Mouse (Mus musculus): ENCODE results near the gene Olfr94. TPM values are rescaled to one million over a fixed set of nuclear protein-coding genes. Genes with fewer than 3 reads are reported as not detected.

The Olfr94 gene
- polyA plus RNA-seq (2014; fragmentation: Illumina TruSeq; extraction: RNeasy Lipid Tissue Mini Kit (QIAGEN cat#74804); ENCODE audit: low read depth, low replicate concordance) = not detected

DNA sequence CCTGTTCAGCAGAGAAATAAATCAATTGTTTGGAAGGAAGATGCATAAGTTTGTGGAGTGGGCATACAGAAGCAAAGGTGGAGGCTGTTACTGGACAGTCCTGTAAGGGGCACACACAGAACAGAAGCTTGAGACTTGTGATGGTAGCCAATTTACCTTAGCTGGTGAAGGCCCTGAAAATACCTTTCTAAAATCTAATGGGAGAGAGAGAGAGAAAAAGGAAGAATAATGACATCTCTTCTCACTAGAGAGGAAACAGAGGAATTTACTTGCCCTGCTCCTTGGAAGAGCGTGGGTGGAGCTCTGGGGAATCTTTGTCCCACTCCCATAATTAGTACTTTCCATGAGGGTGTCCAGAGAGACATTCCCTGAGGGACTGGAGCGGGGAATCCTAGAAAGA is at the start of gene Olfr94:
Gene Olfr94, minus strand, starts transcription at position 101 of the 400 bp plus-strand sequence.

GRCm38 (mm10) chr17:37237230-37237629 is 36.4 kb upstream of the Olfr94 start, which contains the start of gene Olfr97:
Gene Olfr97, minus strand, starts transcription at chr17:37237330.

DNA sequence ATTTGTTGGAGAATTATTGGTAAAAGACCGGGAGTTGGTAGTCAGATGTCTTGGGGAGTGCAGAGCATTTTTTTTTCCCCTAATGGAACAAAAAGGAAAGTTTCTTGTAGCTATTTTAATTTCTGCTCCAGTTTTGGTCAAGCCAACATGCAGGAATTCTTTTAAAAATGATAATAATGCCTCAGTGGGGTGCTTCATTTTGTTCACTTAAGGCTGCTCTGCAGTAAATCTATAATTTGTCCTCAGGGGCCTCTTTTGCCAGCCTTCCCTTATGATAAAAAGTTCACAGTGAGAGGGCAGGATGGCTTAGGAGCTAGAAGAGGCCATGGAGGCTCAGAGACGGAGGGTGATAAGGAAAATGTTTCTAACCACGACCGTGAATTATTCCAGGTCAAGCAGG is 19.1 kb upstream of the Olfr94 start, which contains the start of gene Olfr96:
Gene Olfr96, plus strand, starts transcription at position 301 of the 400 bp plus-strand sequence.

GRCm38 (mm10) chr17:37213018-37213417 is 12.2 kb upstream of the Olfr94 start, which contains the start of gene Olfr95:
Gene Olfr95, minus strand, starts transcription at chr17:37213118.

DNA sequence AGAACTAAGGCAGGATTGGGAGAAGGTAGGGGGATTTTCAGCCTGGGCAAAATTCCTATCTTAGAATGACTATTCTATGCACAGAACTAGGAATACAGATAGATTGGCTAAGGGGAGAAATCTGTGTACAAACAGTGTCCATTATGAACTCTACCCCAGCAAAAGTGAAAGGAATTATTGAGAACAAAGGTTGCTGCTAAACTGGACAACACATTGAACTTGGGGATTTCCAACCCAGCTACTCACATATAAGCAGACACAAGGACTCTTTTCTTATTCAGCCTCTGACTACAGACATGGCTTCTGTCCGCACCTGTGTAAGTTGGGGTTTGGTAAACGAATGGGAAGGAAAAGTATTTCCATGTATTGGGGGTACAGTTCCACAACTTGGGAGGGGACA is 7.1 kb downstream of the Olfr94 start, which contains the start of gene Ubd:
Gene Ubd, plus strand, starts transcription at position 237 of the 400 bp plus-strand sequence.

GRCm38 (mm10) chr17:37161394-37161793 is 39.4 kb downstream of the Olfr94 start, which contains the start of gene Olfr93:
Gene Olfr93, minus strand, starts transcription at chr17:37161494.

Other genes starting within 250 kb of the Olfr94 start
- 96.5 TPM for gene Ppp1r11, start 249.3 kb downstream of the Olfr94 start, polyA plus RNA-seq (2014; fragmentation: Illumina TruSeq; extraction: RNeasy Lipid Tissue Mini Kit (QIAGEN cat#74804); ENCODE audit: low read depth, low replicate concordance)
- 44.0 TPM for gene Znrd1, start 242.4 kb downstream of the Olfr94 start, polyA plus RNA-seq (2014; fragmentation: Illumina TruSeq; extraction: RNeasy Lipid Tissue Mini Kit (QIAGEN cat#74804); ENCODE audit: low read depth, low replicate concordance)
- 29.8 TPM for gene Znrd1as, start 242.4 kb downstream of the Olfr94 start, polyA plus RNA-seq (2014; fragmentation: Illumina TruSeq; extraction: RNeasy Lipid Tissue Mini Kit (QIAGEN cat#74804); ENCODE audit: low read depth, low replicate concordance)
- gene 2410137M14Rik, start 219.8 kb downstream of the Olfr94 start, polyA plus RNA-seq (2014; fragmentation: Illumina TruSeq; extraction: RNeasy Lipid Tissue Mini Kit (QIAGEN cat#74804); ENCODE audit: low read depth, low replicate concordance) = 1.2 TPM
- gene H2-M5, start 211.5 kb downstream of the Olfr94 start, polyA plus RNA-seq (2014; fragmentation: Illumina TruSeq; extraction: RNeasy Lipid Tissue Mini Kit (QIAGEN cat#74804); ENCODE audit: low read depth, low replicate concordance) = 0.55 TPM
- 3.7 TPM for gene Zfp57, start 199.8 kb downstream of the Olfr94 start, polyA plus RNA-seq (2014; fragmentation: Illumina TruSeq; extraction: RNeasy Lipid Tissue Mini Kit (QIAGEN cat#74804); ENCODE audit: low read depth, low replicate concordance)
- not detected for gene Mog, start 177.6 kb downstream of the Olfr94 start, polyA plus RNA-seq (2014; fragmentation: Illumina TruSeq; extraction: RNeasy Lipid Tissue Mini Kit (QIAGEN cat#74804); ENCODE audit: low read depth, low replicate concordance)
- 13.1 TPM for gene Gabbr1, start 155.0 kb downstream of the Olfr94 start, polyA plus RNA-seq (2014; fragmentation: Illumina TruSeq; extraction: RNeasy Lipid Tissue Mini Kit (QIAGEN cat#74804); ENCODE audit: low read depth, low replicate concordance)
- gene Olfr90, start 112.5 kb downstream of the Olfr94 start, polyA plus RNA-seq (2014; fragmentation: Illumina TruSeq; extraction: RNeasy Lipid Tissue Mini Kit (QIAGEN cat#74804); ENCODE audit: low read depth, low replicate concordance) = not detected
- not detected for gene Olfr91, start 102.7 kb downstream of the Olfr94 start, polyA plus RNA-seq (2014; fragmentation: Illumina TruSeq; extraction: RNeasy Lipid Tissue Mini Kit (QIAGEN cat#74804); ENCODE audit: low read depth, low replicate concordance)
- gene Olfr92, start 80.9 kb downstream of the Olfr94 start, polyA plus RNA-seq (2014; fragmentation: Illumina TruSeq; extraction: RNeasy Lipid Tissue Mini Kit (QIAGEN cat#74804); ENCODE audit: low read depth, low replicate concordance) = not detected
- gene Olfr93, start 39.5 kb downstream of the Olfr94 start, polyA plus RNA-seq (2014; fragmentation: Illumina TruSeq; extraction: RNeasy Lipid Tissue Mini Kit (QIAGEN cat#74804); ENCODE audit: low read depth, low replicate concordance) = not detected
- gene Ubd, start 7.1 kb downstream of the Olfr94 start, polyA plus RNA-seq (2014; fragmentation: Illumina TruSeq; extraction: RNeasy Lipid Tissue Mini Kit (QIAGEN cat#74804); ENCODE audit: low read depth, low replicate concordance) = not detected
- gene Olfr95, start 12.1 kb upstream of the Olfr94 start, polyA plus RNA-seq (2014; fragmentation: Illumina TruSeq; extraction: RNeasy Lipid Tissue Mini Kit (QIAGEN cat#74804); ENCODE audit: low read depth, low replicate concordance) = not detected
- gene Olfr96, start 19.2 kb upstream of the Olfr94 start, polyA plus RNA-seq (2014; fragmentation: Illumina TruSeq; extraction: RNeasy Lipid Tissue Mini Kit (QIAGEN cat#74804); ENCODE audit: low read depth, low replicate concordance) = not detected
- gene Olfr97, start 36.3 kb upstream of the Olfr94 start, polyA plus RNA-seq (2014; fragmentation: Illumina TruSeq; extraction: RNeasy Lipid Tissue Mini Kit (QIAGEN cat#74804); ENCODE audit: low read depth, low replicate concordance) = not detected
- not detected for gene Olfr98, start 62.8 kb upstream of the Olfr94 start, polyA plus RNA-seq (2014; fragmentation: Illumina TruSeq; extraction: RNeasy Lipid Tissue Mini Kit (QIAGEN cat#74804); ENCODE audit: low read depth, low replicate concordance)
- 6.0 TPM for gene H2-M3, start 69.2 kb upstream of the Olfr94 start, polyA plus RNA-seq (2014; fragmentation: Illumina TruSeq; extraction: RNeasy Lipid Tissue Mini Kit (QIAGEN cat#74804); ENCODE audit: low read depth, low replicate concordance)
- gene Olfr99, start 82.5 kb upstream of the Olfr94 start, polyA plus RNA-seq (2014; fragmentation: Illumina TruSeq; extraction: RNeasy Lipid Tissue Mini Kit (QIAGEN cat#74804); ENCODE audit: low read depth, low replicate concordance) = not detected
- not detected for gene Olfr101, start 103.3 kb upstream of the Olfr94 start, polyA plus RNA-seq (2014; fragmentation: Illumina TruSeq; extraction: RNeasy Lipid Tissue Mini Kit (QIAGEN cat#74804); ENCODE audit: low read depth, low replicate concordance)
- not detected for gene Olfr102, start 116.1 kb upstream of the Olfr94 start, polyA plus RNA-seq (2014; fragmentation: Illumina TruSeq; extraction: RNeasy Lipid Tissue Mini Kit (QIAGEN cat#74804); ENCODE audit: low read depth, low replicate concordance)
- gene Olfr103, start 138.7 kb upstream of the Olfr94 start, polyA plus RNA-seq (2014; fragmentation: Illumina TruSeq; extraction: RNeasy Lipid Tissue Mini Kit (QIAGEN cat#74804); ENCODE audit: low read depth, low replicate concordance) = not detected
- gene Olfr104-ps, start 158.6 kb upstream of the Olfr94 start, polyA plus RNA-seq (2014; fragmentation: Illumina TruSeq; extraction: RNeasy Lipid Tissue Mini Kit (QIAGEN cat#74804); ENCODE audit: low read depth, low replicate concordance) = not detected
- gene Olfr105-ps, start 178.0 kb upstream of the Olfr94 start, polyA plus RNA-seq (2014; fragmentation: Illumina TruSeq; extraction: RNeasy Lipid Tissue Mini Kit (QIAGEN cat#74804); ENCODE audit: low read depth, low replicate concordance) = not detected
- not detected for gene Olfr106-ps, start 189.4 kb upstream of the Olfr94 start, polyA plus RNA-seq (2014; fragmentation: Illumina TruSeq; extraction: RNeasy Lipid Tissue Mini Kit (QIAGEN cat#74804); ENCODE audit: low read depth, low replicate concordance)
- gene Olfr107, start 198.2 kb upstream of the Olfr94 start, polyA plus RNA-seq (2014; fragmentation: Illumina TruSeq; extraction: RNeasy Lipid Tissue Mini Kit (QIAGEN cat#74804); ENCODE audit: low read depth, low replicate concordance) = not detected
- not detected for gene Olfr108, start 244.5 kb upstream of the Olfr94 start, polyA plus RNA-seq (2014; fragmentation: Illumina TruSeq; extraction: RNeasy Lipid Tissue Mini Kit (QIAGEN cat#74804); ENCODE audit: low read depth, low replicate concordance)

All from heart, adult 10 weeks (tissue).